Mouse (Mus musculus): ENCODE measurements around the gene Gm13287. TPM values are rescaled to one million over a fixed set of nuclear protein-coding genes. Genes with fewer than 3 reads are reported as not detected.

The Gm13287 gene
- total RNA-seq, 2 experiments from 2014 or later, result not detected

Other genes starting within 250 kb of the Gm13287 start
- not detected for gene Ifna15, start 245.0 kb upstream of the Gm13287 start, total RNA-seq (2021)
- not detected for gene Ifna14, start 231.5 kb upstream of the Gm13287 start, total RNA-seq (2021)
- not detected for gene Ifna9, start 210.9 kb upstream of the Gm13287 start, total RNA-seq (2021)
- not detected for gene Ifna12, start 199.9 kb upstream of the Gm13287 start, total RNA-seq (2021)
- not detected for gene C87499, start 168.8 kb upstream of the Gm13287 start, total RNA-seq (2021)
- not detected for gene Ifna13, start 158.8 kb upstream of the Gm13287 start, total RNA-seq (2021)
- not detected for gene Ifna16, start 126.3 kb upstream of the Gm13287 start, total RNA-seq (2021)
- not detected for gene Ifna2, start 119.3 kb upstream of the Gm13287 start, total RNA-seq (2021)
- not detected for gene Ifnab, start 111.9 kb upstream of the Gm13287 start, total RNA-seq (2021)
- 1 to 10 TPM; 1.4 to 1.8 TPM for gene Gm26566, start 81.4 kb upstream of the Gm13287 start, total RNA-seq (2021)
- gene Klhl9, start 80.8 kb upstream of the Gm13287 start, total RNA-seq (2021), result 100 to 1,000 TPM; 105 to 109 TPM
- gene Gm13271, start 48.4 kb upstream of the Gm13287 start, total RNA-seq (2021), result not detected
- gene Gm13283, start 43.1 kb upstream of the Gm13287 start, total RNA-seq (2021), result not detected
- not detected for gene Gm13290, start 29.4 kb upstream of the Gm13287 start, total RNA-seq (2021)
- gene Gm13289, start 26.3 kb upstream of the Gm13287 start, total RNA-seq (2021), result not detected
- gene Gm13272, start 23.4 kb upstream of the Gm13287 start, total RNA-seq (2021), result not detected
- gene Ifnz, start 21.1 kb upstream of the Gm13287 start, total RNA-seq (2021), result not detected
- not detected for gene Gm13276, start 17.5 kb upstream of the Gm13287 start, total RNA-seq (2021)
- not detected for gene Gm13277, start 14.6 kb upstream of the Gm13287 start, total RNA-seq (2021)
- gene Gm13278, start 11.7 kb upstream of the Gm13287 start, total RNA-seq (2021), result not detected
- gene Gm13275, start 8.8 kb upstream of the Gm13287 start, total RNA-seq (2021), result not detected
- not detected for gene Gm13279, start 5.9 kb upstream of the Gm13287 start, total RNA-seq (2021)
- gene Gm13285, start 3.6 kb upstream of the Gm13287 start, total RNA-seq (2021), result not detected
- not detected for gene Gm13288, start 2.3 kb downstream of the Gm13287 start, total RNA-seq (2021)
- not detected for gene Ifna7, start 13.0 kb downstream of the Gm13287 start, total RNA-seq (2021)
- not detected for gene Ifna11, start 16.7 kb downstream of the Gm13287 start, total RNA-seq (2021)
- not detected for gene Ifna6, start 24.2 kb downstream of the Gm13287 start, total RNA-seq (2021)
- gene Ifna5, start 32.3 kb downstream of the Gm13287 start, total RNA-seq (2021), result not detected
- not detected for gene Ifna4, start 38.6 kb downstream of the Gm13287 start, total RNA-seq (2021)
- gene Ifna1, start 46.8 kb downstream of the Gm13287 start, total RNA-seq (2021), result not detected
- not detected for gene Ifne, start 76.9 kb downstream of the Gm13287 start, total RNA-seq (2021)